Mouse (Mus musculus) CH12.LX (cell line): Measurements from ENCODE around the gene Tmem251. TPM values are rescaled to one million over a fixed set of nuclear protein-coding genes. Genes with fewer than 3 reads are reported as not detected.

Experiments
- DNase-seq: peaks from one replicate; pipeline ENCODE4 v3.0.0-alpha.2; 2013; ENCODE audit errors: extremely low read depth
- H3K27ac ChIP-seq: 2 replicates; pipeline ENCODE4 v1.5.1; 2012; ENCODE audit warnings: low read depth, mild to moderate bottlenecking, control low read depth, moderate library complexity; ENCODE audit not compliant: insufficient read depth
- H3K27me3 ChIP-seq: replicated peaks from 2 replicates; pipeline ENCODE3; 2012; ENCODE audit warnings: inconsistent platforms
- H3K36me3 ChIP-seq, 2 experiments: replicated peaks in 1 of 2; 2 replicates each; pipeline versions ENCODE3 to v1.6.1; 2012; ENCODE audit warnings: inconsistent platforms in 1 of 2, low read length in 1 of 2, mild to moderate bottlenecking in 1 of 2, mixed read lengths in 1 of 2, moderate library complexity in 1 of 2; ENCODE audit not compliant: control insufficient read depth in 1 of 2, insufficient read depth in 1 of 2
- H3K4me1 ChIP-seq, 2 experiments: 2 replicates each; pipeline ENCODE4 v1.6.1; 2012; ENCODE audit warnings: inconsistent platforms in 1 of 2, moderate library complexity in 1 of 2; ENCODE audit not compliant: insufficient read depth in 2 of 2, control insufficient read depth in 1 of 2
- H3K4me2 ChIP-seq: 2 replicates; pipeline ENCODE4 v1.6.1; 2012; ENCODE audit warnings: low read depth, mild to moderate bottlenecking, control low read depth; ENCODE audit not compliant: poor library complexity, insufficient read depth, severe bottlenecking
- H3K4me3 ChIP-seq, 3 experiments: fragments of 150-350 bp in 1 of 3; sonication (generic) in 1 of 3; replicated peaks in 1 of 3; 2 replicates each; pipeline versions ENCODE3 to v1.5.1; 2011 to 2012; ENCODE audit warnings: low read depth in 2 of 3, low read length in 2 of 3, mild to moderate bottlenecking in 2 of 3, moderate library complexity in 2 of 3, control low read depth in 1 of 3, improper control_type of control experiment in 1 of 3, inconsistent platforms in 1 of 3, mixed read lengths in 1 of 3; ENCODE audit not compliant: poor library complexity in 1 of 3
- H3K79me2 ChIP-seq: replicated peaks from 2 replicates; pipeline ENCODE4 v1.6.1; 2012; ENCODE audit warnings: mild to moderate bottlenecking, moderate library complexity; ENCODE audit not compliant: control insufficient read depth, poor library complexity, insufficient read depth, severe bottlenecking; ENCODE audit errors: extremely low read depth
- H3K9ac ChIP-seq: 2 replicates; pipeline ENCODE4 v1.6.1; 2012; ENCODE audit warnings: low read depth, mild to moderate bottlenecking, control low read depth, moderate library complexity; ENCODE audit not compliant: insufficient read depth
- H3K9me3 ChIP-seq: replicated peaks from 2 replicates; pipeline ENCODE3; 2012; ENCODE audit warnings: low read length, inconsistent platforms, mixed read lengths
- CHD1 ChIP-seq: IDR thresholded peaks from 2 replicates; pipeline ENCODE4 v1.6.1; 2012; ENCODE audit warnings: low read depth, low read length, improper control_type of control experiment, inconsistent platforms
- CTCF ChIP-seq, 2 experiments: IDR thresholded peaks in 1 of 2; conservative IDR thresholded peaks in 1 of 2; 2 replicates each; pipeline ENCODE4 v1.5.1; 2011 to 2012; ENCODE audit warnings: low read depth in 2 of 2, low read length in 2 of 2, improper control_type of control experiment in 1 of 2, inconsistent platforms in 1 of 2, mild to moderate bottlenecking in 1 of 2, moderate library complexity in 1 of 2
- E2F4 ChIP-seq: IDR thresholded peaks from 2 replicates; pipeline ENCODE4 v1.6.1; 2011; ENCODE audit warnings: low read depth, low read length, improper control_type of control experiment; ENCODE audit not compliant: insufficient replicate concordance
- GABPA ChIP-seq: IDR thresholded peaks from 2 replicates; pipeline ENCODE4 v1.6.1; 2012; ENCODE audit warnings: low read depth, low read length, improper control_type of control experiment, inconsistent platforms; ENCODE audit not compliant: insufficient replicate concordance
- IRF4 ChIP-seq: IDR thresholded peaks from 2 replicates; pipeline ENCODE4 v1.6.1; 2014; ENCODE audit warnings: low read depth, mild to moderate bottlenecking, inconsistent platforms, low read length, improper control_type of control experiment
- JUN ChIP-seq: IDR thresholded peaks from 2 replicates; pipeline ENCODE4 v1.6.1; 2011; ENCODE audit warnings: low read depth, mild to moderate bottlenecking, low read length, improper control_type of control experiment, moderate library complexity; ENCODE audit not compliant: insufficient read depth
- JUND ChIP-seq: conservative IDR thresholded peaks from 2 replicates; pipeline ENCODE4 v1.6.1; 2011; ENCODE audit warnings: low read depth, low read length, improper control_type of control experiment
- KAT2A ChIP-seq: IDR thresholded peaks from 2 replicates; pipeline ENCODE4 v1.6.1; 2012; ENCODE audit warnings: low read length, improper control_type of control experiment, inconsistent platforms; ENCODE audit not compliant: insufficient replicate concordance
- MAZ ChIP-seq: IDR thresholded peaks from 2 replicates; pipeline ENCODE4 v1.6.1; 2012; ENCODE audit warnings: low read depth, mild to moderate bottlenecking, inconsistent platforms, low read length, improper control_type of control experiment, moderate library complexity
- MYC ChIP-seq: IDR thresholded peaks from 2 replicates; pipeline ENCODE4 v1.6.1; 2011; ENCODE audit warnings: low read depth, mild to moderate bottlenecking, improper control_type of control experiment, low read length
- PAX5 ChIP-seq: IDR thresholded peaks from 2 replicates; pipeline ENCODE4 v1.6.1; 2012; ENCODE audit warnings: low read length, inconsistent platforms, mixed read lengths
- POLR2AphosphoS2 ChIP-seq: IDR thresholded peaks from 2 replicates; pipeline ENCODE4 v1.6.1; 2011; ENCODE audit warnings: low read depth, low read length, improper control_type of control experiment
- RAD21 ChIP-seq: IDR thresholded peaks from 2 replicates; pipeline ENCODE4 v1.6.1; 2011; ENCODE audit warnings: low read depth, mild to moderate bottlenecking, low read length, improper control_type of control experiment, moderate library complexity
- SMC3 ChIP-seq: IDR thresholded peaks from 2 replicates; pipeline ENCODE4 v1.6.1; 2011; ENCODE audit warnings: low read depth, low read length, improper control_type of control experiment
- TBP ChIP-seq: conservative IDR thresholded peaks from 2 replicates; pipeline ENCODE4 v1.6.1; 2011; ENCODE audit warnings: low read depth, low read length, improper control_type of control experiment
- USF1 ChIP-seq: IDR thresholded peaks from 2 replicates; pipeline ENCODE4 v1.6.1; 2014; ENCODE audit warnings: low read depth, mild to moderate bottlenecking, inconsistent platforms, low read length, improper control_type of control experiment
- ZMIZ1 ChIP-seq: IDR thresholded peaks from 2 replicates; pipeline ENCODE4 v1.6.1; 2012; ENCODE audit warnings: low read depth, mild to moderate bottlenecking, inconsistent platforms, low read length, improper control_type of control experiment
- dilution Hi-C: fragments of 300-500 bp; cut with MboI; formaldehyde crosslinking; loops from 2 replicates; pipeline ENCODE4 v1.14.3; 2020; ENCODE audit warnings: low sequenced_read_pairs; ENCODE audit not compliant: extremely low pct_unique_long_range_greater_than_20kb, extremely low pct_ligation_motif_present
- in situ Hi-C: fragments of 300-500 bp; cut with MboI; formaldehyde crosslinking; loops from 3 replicates; pipeline ENCODE4 v1.14.3; 2019; ENCODE audit warnings: low sequenced_read_pairs, low pct_ligation_motif_present, low pct_unique_long_range_greater_than_20kb, mixed read lengths
- polyA plus RNA-seq: library from polyadenylated mRNA; unstranded; fragments of >175 nt; gene quantifications from 2 replicates; pipeline ENCODE4 v1.2.1, GENCODE M21; 2012; ENCODE audit warnings: low read depth; ENCODE audit not compliant: insufficient read length
- total RNA-seq, 2 experiments: library from RNA; depleted of rRNA; stranded (reverse); fragments of 300-350 nt in 1 of 2; fragments of >200 nt in 1 of 2; gene quantifications; 2 replicates each; pipeline ENCODE4 v1.2.3; 2012 to 2014

Tmem251 gene
- total and polyA plus RNA-seq, 3 experiments = 3.9 to 13.9 (median 11.1) TPM

- in situ Hi-C loops = no loop called here
- no peak overlapping the region for H3K4me2 ChIP-seq
- TF ChIP-seq PAX5 = no peak
- TF ChIP-seq KAT2A = no peak
- TF ChIP-seq IRF4 = no peak
- no peak for TF ChIP-seq CTCF (conservative IDR thresholded peaks at IDR 0.05 in 1 of 2, IDR thresholded peaks at IDR 0.05 in 1 of 2; ENCODE audit: low read depth in 2 of 2, low read length in 2 of 2)
- TF ChIP-seq USF1 = no peak
- TF ChIP-seq CHD1 = no peak
- no peak for TF ChIP-seq GABPA
- no peak for TF ChIP-seq JUN
- no peak for TF ChIP-seq MAZ
- TF ChIP-seq RAD21 = no peak
- no peak for TF ChIP-seq TBP
- no peak for TF ChIP-seq E2F4
- no peak for TF ChIP-seq JUND
- TF ChIP-seq SMC3 = no peak
- TF ChIP-seq ZMIZ1 = no peak
- TF ChIP-seq, all 38 proteins: peak for 0
- Histone ChIP-seq H3K79me2 (no peaks in the 10 kb centered on the region), H3K4me1 (peaks cover 0 to 15% of the 10 kb centered on the region in 2 experiments; a peak in 2 of 4 replicates), H3K4me3 (no peak overlapping the region), H3K27me3 (no peaks in the 10 kb centered on the region), H3K36me3 (peaks cover 2 to 14% of the 10 kb centered on the region in 2 experiments), H3K27ac (no peak overlapping the region), H3K9me3 (no peaks in the 10 kb centered on the region), H3K9ac (no peak overlapping the region)
- dilution Hi-C loops = no loop called here
- DNase-seq = no peak
Measured at GRCm38 (mm10) chr12:102739096-102739495, 4.5 kb upstream of the Tmem251 start.

- Histone ChIP-seq H3K9ac (no peak overlapping the region), H3K9me3 (no peaks in the 10 kb centered on the region)
- TF ChIP-seq POLR2AphosphoS2 = no peak
- no peak for TF ChIP-seq TBP
- TF ChIP-seq CHD1 = no peak
- peak; percentile 54 for TF ChIP-seq SMC3
- TF ChIP-seq RAD21 = peak; percentile 65
- TF ChIP-seq MYC = no peak
- TF ChIP-seq CTCF (conservative IDR thresholded peaks at IDR 0.05 in 1 of 2, IDR thresholded peaks at IDR 0.05 in 1 of 2; ENCODE audit: low read depth in 2 of 2, low read length in 2 of 2) = peak in 1 of 2 experiments; percentile 72; a peak in 2 of 4 replicates
- TF ChIP-seq, all 38 proteins: peak for 3
- dilution Hi-C loops = no loop called here
- no peak overlapping the region for H3K4me3 ChIP-seq
- H3K27me3 ChIP-seq = no peaks in the 10 kb centered on the region
- in situ Hi-C loops = loop anchor here (10.0 kb wide), 1 partner anchor 325 kb away; no protein-coding TSS in a partner anchor
- peaks cover 2 to 14% of the 10 kb centered on the region in 2 experiments for H3K36me3 ChIP-seq
- no peak overlapping the region for H3K4me2 ChIP-seq
- H3K79me2 ChIP-seq = peaks cover 7% of the 10 kb centered on the region
- H3K4me1 ChIP-seq = peaks cover 0 to 20% of the 10 kb centered on the region in 2 experiments; a peak in 2 of 4 replicates
- H3K27ac ChIP-seq = no peak overlapping the region
- DNase-seq = no peak
Measured at GRCm38 (mm10) chr12:102740285-102740684, 3.3 kb upstream of the Tmem251 start.
